Mouse (Mus musculus): Measurements from ENCODE around the gene Hspa1a. TPM values are rescaled to one million over a fixed set of nuclear protein-coding genes. Genes with fewer than 3 reads are reported as not detected.
"Not testable (repeated sequence)": the region's sequence is repeated elsewhere in the genome, so short reads cannot be mapped to it uniquely, and the experiment has no call there.

Gene Hspa1a
- polyA plus RNA-seq, 1 experiment from 2014 or later: 19.3 TPM

GRCm38 (mm10) chr17:34996411-34997141, 24.6 kb upstream of the Hspa1a start:
- Histone ChIP-seq H3K36me3 (ENCODE audit: control insufficient read depth, insufficient read depth, low read length) (no peaks in the 10 kb centered on the region), H3K9me3 (replicated peaks; ENCODE audit: control insufficient read depth, low read length, poor library complexity, severe bottlenecking) (no peaks in the 10 kb centered on the region), H3K27me3 (ENCODE audit: control insufficient read depth, insufficient read depth, low read depth, low read length) (no peaks in the 10 kb centered on the region), H3K4me1 (ENCODE audit: control insufficient read depth, insufficient read depth, low read length) (peaks cover 4% of the 10 kb centered on the region), H3K9ac (ENCODE audit: low read depth, low read length) (no peak overlapping the region), H3K4me3 (ENCODE audit: low read depth, low read length) (no peak overlapping the region), H3K4me2 (ENCODE audit: low read length) (no peak overlapping the region), H3K27ac (ENCODE audit: low read length) (no peak overlapping the region)
- no peak for ATAC-seq
- 88% methylated on average over 12 of the region's 14 CpGs for WGBS

GRCm38 (mm10) chr17:34995927-34996326, 24.0 kb upstream of the Hspa1a start:
- 97% methylated on average over 4 of the region's 4 CpGs for WGBS
- not testable (repeated sequence) for H3K4me2 ChIP-seq (ENCODE audit: low read length); ATAC-seq; H3K9me3 ChIP-seq (replicated peaks; ENCODE audit: control insufficient read depth, low read length, poor library complexity, severe bottlenecking); H3K27me3 ChIP-seq (ENCODE audit: control insufficient read depth, insufficient read depth, low read depth, low read length); H3K27ac ChIP-seq (ENCODE audit: low read length); H3K9ac ChIP-seq (ENCODE audit: low read depth, low read length); H3K4me3 ChIP-seq (ENCODE audit: low read depth, low read length); H3K4me1 ChIP-seq (ENCODE audit: control insufficient read depth, insufficient read depth, low read length); H3K36me3 ChIP-seq (ENCODE audit: control insufficient read depth, insufficient read depth, low read length)

GRCm38 (mm10) chr17:34995192-34995591, 23.2 kb upstream of the Hspa1a start:
- WGBS: 95% methylated on average over 4 of the region's 4 CpGs
- ATAC-seq; H3K9ac ChIP-seq (ENCODE audit: low read depth, low read length); H3K4me3 ChIP-seq (ENCODE audit: low read depth, low read length); H3K27ac ChIP-seq (ENCODE audit: low read length); H3K4me1 ChIP-seq (ENCODE audit: control insufficient read depth, insufficient read depth, low read length); H3K36me3 ChIP-seq (ENCODE audit: control insufficient read depth, insufficient read depth, low read length); H3K4me2 ChIP-seq (ENCODE audit: low read length); H3K9me3 ChIP-seq (replicated peaks; ENCODE audit: control insufficient read depth, low read length, poor library complexity, severe bottlenecking); H3K27me3 ChIP-seq (ENCODE audit: control insufficient read depth, insufficient read depth, low read depth, low read length): not testable (repeated sequence)

- Histone ChIP-seq H3K4me2 (ENCODE audit: low read length) (no peak overlapping the region), H3K4me3 (ENCODE audit: low read depth, low read length) (no peak overlapping the region), H3K9me3 (replicated peaks; ENCODE audit: control insufficient read depth, low read length, poor library complexity, severe bottlenecking) (no peaks in the 10 kb centered on the region), H3K27ac (ENCODE audit: low read length) (no peak overlapping the region), H3K4me1 (ENCODE audit: control insufficient read depth, insufficient read depth, low read length) (no peaks in the 10 kb centered on the region), H3K9ac (ENCODE audit: low read depth, low read length) (no peak overlapping the region), H3K36me3 (ENCODE audit: control insufficient read depth, insufficient read depth, low read length) (no peaks in the 10 kb centered on the region), H3K27me3 (ENCODE audit: control insufficient read depth, insufficient read depth, low read depth, low read length) (no peaks in the 10 kb centered on the region)
- no peak for ATAC-seq
These were observed 22.8 kb upstream of the Hspa1a start for GRCm38 (mm10) chr17:34994751-34995150.

GRCm38 (mm10) chr17:34984218-34984617, 12.3 kb upstream of the Hspa1a start:
- 64% methylated on average over 2 of the region's 2 CpGs for WGBS
- Histone ChIP-seq H3K27me3 (ENCODE audit: control insufficient read depth, insufficient read depth, low read depth, low read length) (no peaks in the 10 kb centered on the region), H3K4me2 (ENCODE audit: low read length) (no peak overlapping the region), H3K27ac (ENCODE audit: low read length) (no peak overlapping the region), H3K9me3 (replicated peaks; ENCODE audit: control insufficient read depth, low read length, poor library complexity, severe bottlenecking) (no peaks in the 10 kb centered on the region), H3K36me3 (ENCODE audit: control insufficient read depth, insufficient read depth, low read length) (peaks cover 7% of the 10 kb centered on the region), H3K9ac (ENCODE audit: low read depth, low read length) (no peak overlapping the region), H3K4me1 (ENCODE audit: control insufficient read depth, insufficient read depth, low read length) (peaks cover 20% of the 10 kb centered on the region), H3K4me3 (ENCODE audit: low read depth, low read length) (no peak overlapping the region)
- no peak for ATAC-seq

- peak overlapping the region; percentile 91 for H3K9ac ChIP-seq (ENCODE audit: low read depth, low read length)
- H3K36me3 ChIP-seq (ENCODE audit: control insufficient read depth, insufficient read depth, low read length): peaks cover 7% of the 10 kb centered on the region
- H3K4me2 ChIP-seq (ENCODE audit: low read length): peak overlapping the region; percentile 92
- peak overlapping the region; percentile 96 for H3K27ac ChIP-seq (ENCODE audit: low read length)
- no peaks in the 10 kb centered on the region for H3K9me3 ChIP-seq (replicated peaks; ENCODE audit: control insufficient read depth, low read length, poor library complexity, severe bottlenecking)
- no peaks in the 10 kb centered on the region for H3K27me3 ChIP-seq (ENCODE audit: control insufficient read depth, insufficient read depth, low read depth, low read length)
- peak overlapping the region; percentile 70 for H3K4me3 ChIP-seq (ENCODE audit: low read depth, low read length)
- peak; percentile 23; the same call in 1 of the 2 replicates for ATAC-seq
- peaks cover 20% of the 10 kb centered on the region for H3K4me1 ChIP-seq (ENCODE audit: control insufficient read depth, insufficient read depth, low read length)
- WGBS: 0% methylated on average over 15 of the region's 15 CpGs
These were observed 10.4 kb upstream of the Hspa1a start for GRCm38 (mm10) chr17:34982328-34982727.

GRCm38 (mm10) chr17:34981690-34982180, 9.8 kb upstream of the Hspa1a start, which contains the start of gene Lsm2:
Gene Lsm2, plus strand, starts transcription at chr17:34981862.
- Histone ChIP-seq H3K9me3 (replicated peaks; ENCODE audit: control insufficient read depth, low read length, poor library complexity, severe bottlenecking) (no peaks in the 10 kb centered on the region), H3K9ac (ENCODE audit: low read depth, low read length) (peak within 1 kb of the TSS; percentile 91)
- ATAC-seq: peak; percentile 96

GRCm38 (mm10) chr17:34980655-34981054, 8.7 kb upstream of the Hspa1a start:
- Histone ChIP-seq H3K9ac (ENCODE audit: low read depth, low read length) (peak overlapping the region; percentile 91), H3K4me1 (ENCODE audit: control insufficient read depth, insufficient read depth, low read length) (peaks cover 20% of the 10 kb centered on the region), H3K4me2 (ENCODE audit: low read length) (peak overlapping the region; percentile 92), H3K9me3 (replicated peaks; ENCODE audit: control insufficient read depth, low read length, poor library complexity, severe bottlenecking) (no peaks in the 10 kb centered on the region), H3K27me3 (ENCODE audit: control insufficient read depth, insufficient read depth, low read depth, low read length) (no peaks in the 10 kb centered on the region), H3K4me3 (ENCODE audit: low read depth, low read length) (peak overlapping the region; percentile 70), H3K27ac (ENCODE audit: low read length) (peak overlapping the region; percentile 96), H3K36me3 (ENCODE audit: control insufficient read depth, insufficient read depth, low read length) (peaks cover 4% of the 10 kb centered on the region)
- WGBS: 14% methylated on average over 2 of the region's 2 CpGs
- no peak for ATAC-seq

More at GRCm38 (mm10) chr17:34981690-34982180, 9.8 kb upstream of the Hspa1a start, which contains the start of gene Lsm2:
- peaks cover 20% of the 10 kb centered on the region for H3K4me1 ChIP-seq (ENCODE audit: control insufficient read depth, insufficient read depth, low read length)
- under 1% methylated on average over 57 of the region's 58 CpGs for WGBS
- H3K27ac ChIP-seq (ENCODE audit: low read length): peak within 1 kb of the TSS; percentile 96
- H3K27me3 ChIP-seq (ENCODE audit: control insufficient read depth, insufficient read depth, low read depth, low read length): no peaks in the 10 kb centered on the region
- peak within 1 kb of the TSS; percentile 70 for H3K4me3 ChIP-seq (ENCODE audit: low read depth, low read length)
- H3K4me2 ChIP-seq (ENCODE audit: low read length): peak within 1 kb of the TSS; percentile 92
- H3K36me3 ChIP-seq (ENCODE audit: control insufficient read depth, insufficient read depth, low read length): peaks cover 7% of the 10 kb centered on the region

- H3K27ac ChIP-seq (ENCODE audit: low read length): no peak overlapping the region
- H3K9me3 ChIP-seq (replicated peaks; ENCODE audit: control insufficient read depth, low read length, poor library complexity, severe bottlenecking): no peaks in the 10 kb centered on the region
- H3K4me1 ChIP-seq (ENCODE audit: control insufficient read depth, insufficient read depth, low read length): peaks cover 20% of the 10 kb centered on the region
- 0 out of 2 replicates have a peak overlapping the region, but pooled peaks have one; percentile 21 for H3K9ac ChIP-seq (ENCODE audit: low read depth, low read length)
- H3K4me2 ChIP-seq (ENCODE audit: low read length): no peak overlapping the region
- WGBS: 93% methylated on average over 4 of the region's 4 CpGs
- H3K27me3 ChIP-seq (ENCODE audit: control insufficient read depth, insufficient read depth, low read depth, low read length): no peaks in the 10 kb centered on the region
- ATAC-seq: no peak
- H3K36me3 ChIP-seq (ENCODE audit: control insufficient read depth, insufficient read depth, low read length): no peaks in the 10 kb centered on the region
- H3K4me3 ChIP-seq (ENCODE audit: low read depth, low read length): no peak overlapping the region
These were observed 7.7 kb upstream of the Hspa1a start for GRCm38 (mm10) chr17:34979631-34980030.
